Mouse (Mus musculus) midbrain, embryonic 13.5 days (tissue): ENCODE results near the gene Cops7b. TPM values are rescaled to one million over a fixed set of nuclear protein-coding genes. Genes with fewer than 3 reads are reported as not detected.

Source experiments
- ATAC-seq: fragments of 200-750 bp; cut with Nextera tagmentation; 2 replicates; pipeline ENCODE4 v1.8.0; 2017; ENCODE audit warnings: mild to moderate bottlenecking, moderate TSS enrichment, moderate library complexity
- H3K27ac ChIP-seq: fragments of 300-500 bp; sonication (generic); 2 replicates; pipeline ENCODE4 v1.5.1; 2015; ENCODE audit warnings: inconsistent platforms, mild to moderate bottlenecking, moderate library complexity
- H3K27me3 ChIP-seq: fragments of 300-500 bp; sonication (generic); 2 replicates; pipeline ENCODE4 v1.6.1; 2015; ENCODE audit warnings: mild to moderate bottlenecking, inconsistent platforms
- H3K36me3 ChIP-seq: fragments of 300-500 bp; sonication (generic); 2 replicates; pipeline ENCODE4 v1.6.1; 2015; ENCODE audit warnings: mild to moderate bottlenecking, inconsistent platforms
- H3K4me1 ChIP-seq: fragments of 300-500 bp; sonication (generic); replicated peaks from 2 replicates; pipeline ENCODE4 v1.6.1; 2015; ENCODE audit warnings: inconsistent platforms
- H3K4me2 ChIP-seq: fragments of 300-500 bp; sonication (generic); replicated peaks from 2 replicates; pipeline ENCODE4 v1.6.1; 2015; ENCODE audit warnings: moderate library complexity, mild to moderate bottlenecking, inconsistent platforms
- H3K4me3 ChIP-seq: fragments of 300-500 bp; sonication (generic); replicated peaks from 2 replicates; pipeline ENCODE4 v1.5.1; 2015; ENCODE audit warnings: mild to moderate bottlenecking, inconsistent platforms
- H3K9ac ChIP-seq: fragments of 300-500 bp; sonication (generic); replicated peaks from 2 replicates; pipeline ENCODE4 v1.6.1; 2015; ENCODE audit warnings: mild to moderate bottlenecking, inconsistent platforms
- H3K9me3 ChIP-seq: fragments of 300-500 bp; sonication (generic); 2 replicates; pipeline ENCODE4 v1.6.1; 2016; ENCODE audit warnings: mild to moderate bottlenecking, inconsistent platforms
- WGBS: fragments of 180-500 bp; shearing (Covaris S2); methylation state at CpG from one replicate; pipeline ENCODE4 v1.1.7; 2015; 5-methylcytosine and 5-hydroxymethylcytosine counted together
- polyA plus RNA-seq: library from polyadenylated mRNA; unstranded; fragments of >200 nt; fragmentation: Nextera tagmentation; extraction: Ambion mirVana; gene quantifications from 2 replicates; pipeline ENCODE4 v1.2.1, GENCODE M21; 2015

Gene Cops7b
- polyA plus RNA-seq, 1 experiment from 2014 or later = 70.2 TPM

GRCm38 (mm10) chr1:86568409-86568808 lies 14.3 kb upstream of the Cops7b start:
- H3K27ac ChIP-seq = no peak overlapping the region
- no peaks in the 10 kb centered on the region for H3K27me3 ChIP-seq
- no peaks in the 10 kb centered on the region for H3K9me3 ChIP-seq
- no peaks in the 10 kb centered on the region for H3K4me1 ChIP-seq
- no peak overlapping the region for H3K9ac ChIP-seq
- no peak overlapping the region for H3K4me2 ChIP-seq
- H3K36me3 ChIP-seq = peaks cover 10% of the 10 kb centered on the region
- no peak overlapping the region for H3K4me3 ChIP-seq
- 83% methylated on average over 2 of the region's 2 CpGs for WGBS
- no peak for ATAC-seq

GRCm38 (mm10) chr1:86569292-86569860 lies 13.3 kb upstream of the Cops7b start:
- WGBS = 87% methylated on average over 2 of the region's 2 CpGs
- H3K27me3 ChIP-seq = no peaks in the 10 kb centered on the region
- no peak overlapping the region for H3K4me2 ChIP-seq
- H3K9me3 ChIP-seq = no peaks in the 10 kb centered on the region
- H3K27ac ChIP-seq = no peak overlapping the region
- ATAC-seq = no peak
- H3K36me3 ChIP-seq = peaks cover 3% of the 10 kb centered on the region; the same call in 1 of the 2 replicates
- no peaks in the 10 kb centered on the region for H3K4me1 ChIP-seq
- H3K4me3 ChIP-seq = no peak overlapping the region
- no peak overlapping the region for H3K9ac ChIP-seq

GRCm38 (mm10) chr1:86571381-86571780 lies 11.3 kb upstream of the Cops7b start:
- Histone ChIP-seq H3K4me3 (no peak overlapping the region), H3K27ac (no peak overlapping the region), H3K9me3 (no peaks in the 10 kb centered on the region), H3K27me3 (no peaks in the 10 kb centered on the region), H3K4me2 (no peak overlapping the region), H3K36me3 (0 out of 2 replicates have a peak, but pooled peaks cover 3% of the 10 kb centered on the region), H3K4me1 (no peaks in the 10 kb centered on the region), H3K9ac (no peak overlapping the region)
- WGBS = 96% methylated on average over 2 of the region's 2 CpGs
- ATAC-seq = no peak

GRCm38 (mm10) chr1:86571941-86572340 lies 10.8 kb upstream of the Cops7b start:
- H3K4me3 ChIP-seq = no peak overlapping the region
- H3K27me3 ChIP-seq = no peaks in the 10 kb centered on the region
- no peaks in the 10 kb centered on the region for H3K9me3 ChIP-seq
- H3K4me1 ChIP-seq = no peaks in the 10 kb centered on the region
- WGBS = 90% methylated on average over 4 of the region's 4 CpGs
- H3K27ac ChIP-seq = no peak overlapping the region
- no peak overlapping the region for H3K9ac ChIP-seq
- H3K4me2 ChIP-seq = no peak overlapping the region
- 0 out of 2 replicates have a peak, but pooled peaks cover 3% of the 10 kb centered on the region for H3K36me3 ChIP-seq
- no peak for ATAC-seq

- no peaks in the 10 kb centered on the region for H3K9me3 ChIP-seq
- 0 out of 2 replicates have a peak, but pooled peaks cover 2% of the 10 kb centered on the region for H3K36me3 ChIP-seq
- no peak overlapping the region for H3K9ac ChIP-seq
- H3K4me2 ChIP-seq = no peak overlapping the region
- peaks cover 12% of the 10 kb centered on the region for H3K4me1 ChIP-seq
- WGBS = 84% methylated on average over 6 of the region's 6 CpGs
- no peak overlapping the region for H3K27ac ChIP-seq
- no peak overlapping the region for H3K4me3 ChIP-seq
- no peak for ATAC-seq
- H3K27me3 ChIP-seq = no peaks in the 10 kb centered on the region
These were observed 2.3 kb upstream of the Cops7b start for GRCm38 (mm10) chr1:86580426-86580825.

GRCm38 (mm10) chr1:86581692-86582450 lies 833 bp upstream of the Cops7b start:
- Histone ChIP-seq H3K36me3 (0 out of 2 replicates have a peak, but pooled peaks cover 2% of the 10 kb centered on the region), H3K9me3 (no peaks in the 10 kb centered on the region), H3K4me3 (peak overlapping the region; percentile 74), H3K27ac (peak overlapping the region; percentile 70), H3K9ac (peak overlapping the region; percentile 87), H3K4me1 (peaks cover 17% of the 10 kb centered on the region), H3K27me3 (no peaks in the 10 kb centered on the region), H3K4me2 (peak overlapping the region; percentile 77)
- ATAC-seq = peak; percentile 84
- 1% methylated on average over 31 of the region's 38 CpGs for WGBS

- no peak overlapping the region for H3K27ac ChIP-seq
- H3K4me3 ChIP-seq = no peak overlapping the region
- H3K9ac ChIP-seq = no peak overlapping the region
- H3K4me1 ChIP-seq = peaks cover 30% of the 10 kb centered on the region
- H3K36me3 ChIP-seq = 0 out of 2 replicates have a peak, but pooled peaks cover 2% of the 10 kb centered on the region
- H3K4me2 ChIP-seq = no peak overlapping the region
- H3K27me3 ChIP-seq = no peaks in the 10 kb centered on the region
- H3K9me3 ChIP-seq = no peaks in the 10 kb centered on the region
- WGBS = 69% methylated on average over 2 of the region's 2 CpGs
- ATAC-seq = no peak
These were observed 1.0 kb downstream of the Cops7b start for GRCm38 (mm10) chr1:86583709-86584108.

- peak overlapping the region; percentile 88 for H3K4me2 ChIP-seq
- peaks cover 12% of the 10 kb centered on the region; the same call in 1 of the 2 replicates for H3K36me3 ChIP-seq
- H3K4me3 ChIP-seq = peak overlapping the region; percentile 94
- peaks cover 24% of the 10 kb centered on the region for H3K4me1 ChIP-seq
- peak overlapping the region; percentile 90 for H3K9ac ChIP-seq
- WGBS = under 1% methylated on average over 26 of the region's 26 CpGs
- no peaks in the 10 kb centered on the region for H3K27me3 ChIP-seq
- peak overlapping the region; percentile 65; the same call in 1 of the 2 replicates for H3K27ac ChIP-seq
- H3K9me3 ChIP-seq = no peaks in the 10 kb centered on the region
- ATAC-seq = peak; percentile 35
These were observed 4.3 kb downstream of the Cops7b start for GRCm38 (mm10) chr1:86586992-86587391.

GRCm38 (mm10) chr1:86594539-86594938 lies 11.8 kb downstream of the Cops7b start:
- H3K27ac ChIP-seq = no peak overlapping the region
- no peaks in the 10 kb centered on the region for H3K9me3 ChIP-seq
- 93% methylated on average over 7 of the region's 7 CpGs for WGBS
- H3K9ac ChIP-seq = no peak overlapping the region
- no peaks in the 10 kb centered on the region for H3K27me3 ChIP-seq
- H3K4me3 ChIP-seq = no peak overlapping the region
- ATAC-seq = no peak
- H3K36me3 ChIP-seq = peaks cover 62% of the 10 kb centered on the region
- H3K4me2 ChIP-seq = no peak overlapping the region
- H3K4me1 ChIP-seq = no peaks in the 10 kb centered on the region

GRCm38 (mm10) chr1:86595315-86595714 lies 12.6 kb downstream of the Cops7b start:
- H3K9ac ChIP-seq = no peak overlapping the region
- H3K27ac ChIP-seq = no peak overlapping the region
- no peaks in the 10 kb centered on the region for H3K9me3 ChIP-seq
- no peak overlapping the region for H3K4me2 ChIP-seq
- peaks cover 65% of the 10 kb centered on the region for H3K36me3 ChIP-seq
- no peak overlapping the region for H3K4me3 ChIP-seq
- H3K4me1 ChIP-seq = no peaks in the 10 kb centered on the region
- H3K27me3 ChIP-seq = no peaks in the 10 kb centered on the region
- 96% methylated on average over 6 of the region's 6 CpGs for WGBS
- ATAC-seq = no peak

- Histone ChIP-seq H3K4me3 (no peak overlapping the region), H3K9ac (no peak overlapping the region), H3K27ac (no peak overlapping the region), H3K36me3 (peaks cover 74% of the 10 kb centered on the region), H3K9me3 (no peaks in the 10 kb centered on the region), H3K27me3 (no peaks in the 10 kb centered on the region), H3K4me2 (no peak overlapping the region), H3K4me1 (no peaks in the 10 kb centered on the region)
- ATAC-seq = no peak
- 96% methylated on average over 6 of the region's 6 CpGs for WGBS
These were observed 13.8 kb downstream of the Cops7b start for GRCm38 (mm10) chr1:86596512-86596911.

GRCm38 (mm10) chr1:86598516-86598915 lies 15.8 kb downstream of the Cops7b start:
- no peaks in the 10 kb centered on the region for H3K27me3 ChIP-seq
- H3K4me1 ChIP-seq = no peaks in the 10 kb centered on the region
- H3K9me3 ChIP-seq = no peaks in the 10 kb centered on the region
- H3K4me3 ChIP-seq = no peak overlapping the region
- ATAC-seq = no peak
- H3K36me3 ChIP-seq = peaks cover 81% of the 10 kb centered on the region
- H3K4me2 ChIP-seq = no peak overlapping the region
- no peak overlapping the region for H3K27ac ChIP-seq
- no peak overlapping the region for H3K9ac ChIP-seq
- 79% methylated on average over 3 of the region's 3 CpGs for WGBS
